Mouse (Mus musculus) cerebellum, adult 8-10 months (tissue): ENCODE data around the gene Unk.

Experiments used
- DNase-seq: peaks from one replicate; pipeline ENCODE4 v3.0.0; 2022

Gene Unk

DNA sequence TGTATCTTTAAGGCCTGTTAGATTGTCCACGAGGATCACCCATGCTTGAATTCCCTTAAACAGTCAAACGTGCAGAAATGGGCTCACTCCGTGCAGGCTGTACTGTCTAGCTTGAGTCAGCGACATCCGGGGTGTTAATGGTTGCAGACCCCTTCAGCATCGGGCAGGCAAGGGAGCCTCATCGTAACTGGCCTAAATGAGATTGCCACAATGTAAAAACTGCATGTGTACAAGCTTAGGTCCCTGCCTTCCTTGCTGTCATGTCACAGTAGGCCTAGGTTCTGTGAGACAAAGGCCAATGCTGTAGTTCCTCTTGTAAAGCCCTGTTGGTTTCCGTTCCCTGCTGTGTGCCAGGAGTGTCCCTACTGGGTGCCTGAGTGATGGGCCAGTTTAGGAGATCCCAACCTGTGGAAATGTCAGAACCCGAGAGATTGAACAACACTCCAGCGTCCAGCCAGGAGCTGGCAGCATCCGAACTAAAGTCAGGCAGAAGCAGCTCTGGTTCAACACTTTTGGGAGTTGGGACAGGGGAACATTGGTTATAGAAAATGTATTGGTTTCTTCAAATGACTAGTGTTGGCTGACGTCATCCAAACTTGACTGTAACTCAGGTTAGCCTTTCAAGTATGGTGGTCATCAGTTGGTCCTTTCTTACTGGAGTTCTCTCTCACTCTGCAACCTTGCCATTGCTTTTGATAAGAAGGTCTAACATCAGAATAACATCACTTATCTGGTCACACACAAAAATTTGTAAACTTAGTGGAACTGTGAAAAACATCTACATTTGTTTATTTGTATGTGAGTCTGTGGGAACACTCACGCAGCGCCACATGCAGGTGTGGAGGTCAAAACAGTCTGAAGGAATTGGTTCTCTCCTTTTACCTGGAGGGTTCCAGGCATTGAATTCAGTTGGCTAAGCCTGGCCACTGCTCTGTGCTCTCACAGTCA, 1.1 kb downstream of the Unk start:
- DNase-seq = no peak

DNA sequence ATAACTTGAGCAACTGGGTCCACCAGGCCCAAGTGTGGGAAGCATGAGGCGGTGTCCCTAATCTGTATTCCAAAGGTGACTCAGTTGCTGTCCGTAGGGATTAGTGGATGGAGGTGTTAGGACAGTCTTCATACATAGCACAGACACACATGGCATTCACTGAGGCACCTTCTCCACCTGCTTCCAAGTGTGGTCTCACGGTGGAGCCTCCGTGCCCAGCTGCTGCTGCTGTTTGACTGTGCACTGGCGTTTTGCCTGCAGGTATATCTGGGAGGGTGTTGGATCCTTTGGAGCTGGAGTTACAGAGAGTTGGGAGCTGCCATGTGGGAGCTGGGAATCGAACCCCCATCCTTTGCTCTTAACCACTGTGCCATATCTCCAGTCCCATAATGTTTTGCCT, 4.5 kb downstream of the Unk start:
- no peak for DNase-seq

DNA sequence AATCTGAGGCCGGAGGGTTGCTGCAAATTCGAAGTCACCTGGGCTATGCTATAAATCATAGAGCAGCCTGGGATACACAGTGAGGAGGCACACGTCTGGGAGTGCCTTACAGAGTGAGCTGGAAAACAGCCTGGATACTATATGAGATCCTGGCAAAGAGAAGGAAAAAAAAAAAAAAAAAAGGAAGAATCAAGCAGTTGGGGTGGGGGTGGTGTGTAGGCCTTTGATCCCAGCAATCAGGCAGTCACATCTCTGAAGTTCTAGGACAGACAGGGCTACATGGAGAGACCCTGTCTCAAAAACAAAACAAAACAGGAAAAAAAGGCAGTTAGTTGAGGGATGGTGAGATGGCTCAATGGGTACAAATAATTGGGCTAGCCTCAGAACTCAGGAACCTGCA, 6.5 kb downstream of the Unk start:
- DNase-seq = no peak

DNA sequence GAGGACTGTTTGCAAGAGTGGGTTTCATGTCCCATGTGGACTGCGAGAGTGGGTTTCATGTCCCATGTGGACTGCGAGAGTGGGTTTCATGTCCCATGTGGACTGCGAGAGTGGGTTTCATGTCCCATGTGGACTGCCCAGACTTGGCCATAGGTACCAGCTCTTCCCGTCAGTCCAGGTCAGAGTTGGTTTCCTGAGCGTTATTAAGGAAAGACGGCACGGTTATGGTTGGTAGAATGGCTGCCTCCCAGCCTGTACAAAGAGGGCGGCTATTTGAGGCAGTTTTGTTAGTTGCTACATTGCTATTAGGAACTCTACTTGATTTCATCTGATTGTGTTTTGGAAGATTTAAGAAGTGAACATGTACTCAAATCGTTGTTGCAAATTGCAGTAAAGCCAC, 7.7 kb downstream of the Unk start:
- no peak for DNase-seq

DNA sequence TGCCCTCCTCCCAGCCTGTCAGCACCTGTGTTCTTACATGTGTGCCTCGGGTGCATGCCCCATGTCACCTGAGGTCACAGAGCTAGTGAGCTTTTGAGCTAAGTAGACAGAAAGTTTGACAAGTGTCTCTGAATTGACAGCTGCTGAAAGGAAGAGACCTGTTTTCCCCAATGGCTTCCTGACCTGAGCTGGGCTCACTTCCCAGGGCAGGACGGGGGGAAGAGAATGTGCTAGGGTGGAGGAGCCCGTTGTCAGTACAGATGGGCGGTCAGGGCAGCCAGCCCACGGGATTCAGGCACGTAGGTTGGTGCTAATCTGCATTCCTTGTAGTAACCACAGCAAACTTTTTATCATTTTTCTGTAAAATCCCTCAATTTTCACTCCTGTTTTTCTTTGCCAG, 10.5 kb downstream of the Unk start:
- no peak for DNase-seq

DNA sequence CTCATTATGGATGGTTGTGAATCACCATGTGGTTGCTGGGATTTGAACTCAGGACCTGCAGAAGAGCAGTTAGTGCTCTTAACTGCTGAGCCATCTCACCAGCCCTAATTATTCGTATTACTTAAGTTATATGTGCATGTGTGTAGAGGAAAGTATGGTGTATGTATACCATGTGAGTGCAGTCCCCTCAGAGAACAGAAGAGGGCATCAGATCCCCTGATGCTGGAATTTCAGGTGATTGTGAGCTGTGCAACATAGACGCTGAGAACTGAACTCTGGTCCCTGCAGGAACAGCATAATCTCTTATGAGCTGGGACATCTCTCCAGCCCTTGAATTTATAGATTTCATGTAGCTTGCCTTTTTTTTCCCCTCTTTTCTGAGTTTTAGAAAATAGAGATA, 11.7 kb downstream of the Unk start:
- DNase-seq = no peak

DNA sequence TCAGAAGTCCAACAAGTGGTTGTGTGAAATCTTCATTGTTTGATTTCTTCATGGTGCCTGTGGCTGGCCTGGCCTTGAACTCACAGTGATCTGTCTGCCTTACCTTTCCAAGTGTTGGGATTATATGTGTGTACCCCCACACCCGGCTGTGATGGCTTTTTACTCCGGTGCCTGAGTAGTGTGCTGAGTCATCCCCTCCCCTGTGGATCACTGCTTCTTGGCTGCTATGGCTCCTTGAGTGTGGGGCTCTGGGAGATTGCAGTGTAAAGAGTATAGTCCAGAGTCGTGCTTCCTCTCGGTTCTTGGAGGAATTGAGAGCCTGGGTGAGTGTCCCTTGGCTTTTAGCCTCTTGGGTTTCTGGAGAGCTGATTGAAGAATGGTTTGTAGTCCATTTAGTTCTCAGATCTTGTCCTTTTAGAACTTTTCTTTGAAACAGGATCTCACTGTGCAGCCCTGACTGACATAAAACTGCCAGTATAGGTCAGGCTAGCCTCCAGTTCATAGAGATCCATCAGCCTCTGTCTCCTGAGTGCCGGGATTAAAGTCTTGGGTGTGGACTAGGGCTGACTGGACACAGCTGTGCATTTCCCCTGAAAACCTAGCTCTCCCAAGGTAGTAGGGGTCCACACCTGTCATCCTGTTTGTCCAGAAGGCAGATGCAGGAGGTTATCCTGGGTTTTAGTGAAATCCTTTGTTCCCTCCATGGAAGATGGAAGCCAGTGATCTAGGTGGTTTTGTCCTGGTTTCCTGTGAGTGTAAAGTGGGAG, 12.4 kb downstream of the Unk start:
- DNase-seq = no peak

DNA sequence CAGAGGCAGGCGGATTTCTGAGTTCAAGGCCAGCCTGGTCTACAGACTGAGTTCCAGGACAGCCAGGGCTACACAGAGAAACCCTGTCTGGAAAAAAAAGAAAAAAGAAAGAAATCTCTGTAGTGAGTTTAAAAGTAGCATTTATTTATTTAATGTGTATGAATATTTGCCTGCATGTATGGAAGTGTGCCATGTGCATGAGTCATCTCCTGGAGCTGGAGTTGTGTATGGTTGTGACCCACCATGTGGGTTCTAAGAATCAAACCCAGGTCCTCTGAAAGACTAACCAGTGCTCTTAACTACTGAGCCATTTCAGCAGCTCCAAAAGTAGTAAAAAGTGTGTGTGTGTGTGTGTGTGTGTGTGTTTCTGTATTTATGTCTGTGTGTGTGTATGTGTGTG, 13.2 kb downstream of the Unk start:
- no peak for DNase-seq

DNA sequence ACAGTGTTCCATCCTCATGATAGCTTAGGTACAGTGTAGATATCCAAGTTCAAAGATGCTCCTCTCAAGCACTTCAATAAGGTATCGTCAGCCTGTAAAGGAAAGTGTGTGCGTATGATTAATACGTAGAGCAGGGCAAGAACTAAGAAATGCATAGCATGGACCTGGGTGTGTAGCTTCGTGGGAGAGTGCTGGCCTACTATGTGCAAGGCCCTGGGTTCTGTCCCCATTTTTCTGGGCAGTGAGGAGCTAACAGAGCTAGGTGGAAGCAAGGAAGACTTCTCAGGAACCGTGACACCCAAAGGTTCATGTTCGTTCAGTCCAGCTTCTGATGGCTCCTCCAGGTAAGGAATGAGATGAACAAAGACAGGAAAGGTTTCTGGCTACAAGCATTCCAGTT, 15.1 kb downstream of the Unk start:
- no peak for DNase-seq

DNA sequence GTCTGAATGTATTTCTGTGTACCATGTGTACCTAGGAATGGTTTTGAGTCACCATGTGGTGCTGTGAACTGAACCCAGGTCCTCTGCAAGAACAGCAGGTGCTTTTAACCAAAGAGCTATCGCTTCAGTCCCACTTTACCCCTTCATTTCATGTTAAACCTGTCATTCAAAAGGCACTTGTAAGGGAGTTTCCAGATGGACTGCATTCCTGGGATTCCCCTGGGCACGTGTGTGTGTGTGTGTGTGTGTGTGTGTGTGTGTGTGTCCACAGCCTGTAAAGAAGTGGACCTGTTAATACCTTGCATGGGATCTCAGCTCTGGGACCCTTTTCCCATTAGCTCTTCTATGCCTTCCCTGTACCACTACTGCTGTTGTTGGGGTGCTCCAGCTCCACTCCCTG, 19.5 kb downstream of the Unk start:
- no peak for DNase-seq

DNA sequence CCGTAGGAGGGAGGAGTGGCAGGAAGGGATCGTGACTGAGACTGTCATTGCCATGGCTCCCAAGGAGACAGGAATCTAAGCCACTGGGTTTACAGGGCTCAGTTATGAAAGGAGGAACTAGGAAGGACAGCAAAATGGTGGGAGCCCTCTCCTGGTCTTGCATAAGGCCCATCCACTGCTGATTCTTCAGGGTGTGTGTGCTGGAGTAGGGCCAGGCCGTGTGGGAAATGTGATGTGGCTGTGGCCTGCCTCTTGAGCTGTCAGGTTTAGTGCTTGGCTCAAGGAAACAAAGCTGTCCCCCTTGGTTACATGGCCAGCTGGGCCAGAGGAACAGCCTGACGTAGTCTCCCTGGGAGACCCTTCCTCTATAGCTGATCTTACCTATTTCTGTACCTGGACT, 20.1 kb downstream of the Unk start:
- no peak for DNase-seq

DNA sequence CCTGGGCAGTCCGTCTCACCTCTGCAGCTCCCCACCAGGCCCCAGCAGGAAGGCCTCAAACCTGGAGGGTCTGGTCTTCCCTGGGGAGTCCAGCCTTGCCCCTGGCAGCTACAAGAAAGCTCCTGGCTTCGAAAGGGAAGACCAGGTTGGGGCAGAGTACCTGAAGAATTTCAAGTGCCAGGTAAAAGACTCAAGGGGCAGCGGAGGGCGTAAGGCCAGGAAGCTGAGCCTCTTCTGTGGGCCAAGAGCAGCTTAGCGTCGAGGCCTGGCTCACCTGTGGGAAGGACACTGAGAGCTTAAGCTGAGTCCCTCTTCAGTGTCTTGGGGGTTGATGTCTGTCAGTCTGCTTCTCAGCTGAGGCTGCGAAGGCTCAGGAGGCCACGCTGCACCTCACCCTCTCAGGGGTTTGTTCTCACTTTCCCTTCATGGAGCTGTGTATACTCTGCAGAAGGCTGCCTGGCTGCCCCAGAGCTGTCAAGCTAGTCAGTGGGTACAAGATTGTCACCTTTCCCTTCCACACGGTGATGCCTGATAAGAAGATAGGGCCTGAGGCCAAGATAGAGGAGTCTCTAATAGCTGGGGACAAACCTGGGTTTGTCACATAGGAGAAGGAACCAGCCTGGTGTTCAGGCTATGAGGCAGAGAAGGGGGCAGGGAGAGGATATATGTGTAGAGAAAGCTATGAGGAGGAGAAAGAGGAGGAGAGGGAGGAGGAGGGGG, 23.5 kb downstream of the Unk start:
- DNase-seq = no peak

DNA sequence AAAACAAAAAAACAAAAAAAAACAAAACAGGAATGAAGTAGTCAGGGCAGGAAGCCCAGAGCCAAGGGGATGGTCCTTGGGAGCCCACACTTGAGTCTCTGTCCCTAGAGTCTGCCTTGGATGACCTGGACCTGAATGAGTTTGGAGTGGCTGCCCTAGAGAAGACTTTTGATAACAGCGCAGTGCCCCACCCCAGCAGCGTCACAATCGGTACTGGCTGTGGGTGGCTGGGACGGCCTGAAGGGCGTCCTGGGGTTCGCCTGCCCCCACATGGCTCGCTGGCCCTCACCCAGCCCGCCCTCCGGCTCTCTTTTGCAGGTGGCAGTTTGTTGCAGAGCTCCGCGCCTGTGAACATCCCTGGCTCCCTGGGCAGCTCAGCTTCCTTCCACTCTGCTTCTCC, 25.8 kb downstream of the Unk start:
- DNase-seq = no peak

DNA sequence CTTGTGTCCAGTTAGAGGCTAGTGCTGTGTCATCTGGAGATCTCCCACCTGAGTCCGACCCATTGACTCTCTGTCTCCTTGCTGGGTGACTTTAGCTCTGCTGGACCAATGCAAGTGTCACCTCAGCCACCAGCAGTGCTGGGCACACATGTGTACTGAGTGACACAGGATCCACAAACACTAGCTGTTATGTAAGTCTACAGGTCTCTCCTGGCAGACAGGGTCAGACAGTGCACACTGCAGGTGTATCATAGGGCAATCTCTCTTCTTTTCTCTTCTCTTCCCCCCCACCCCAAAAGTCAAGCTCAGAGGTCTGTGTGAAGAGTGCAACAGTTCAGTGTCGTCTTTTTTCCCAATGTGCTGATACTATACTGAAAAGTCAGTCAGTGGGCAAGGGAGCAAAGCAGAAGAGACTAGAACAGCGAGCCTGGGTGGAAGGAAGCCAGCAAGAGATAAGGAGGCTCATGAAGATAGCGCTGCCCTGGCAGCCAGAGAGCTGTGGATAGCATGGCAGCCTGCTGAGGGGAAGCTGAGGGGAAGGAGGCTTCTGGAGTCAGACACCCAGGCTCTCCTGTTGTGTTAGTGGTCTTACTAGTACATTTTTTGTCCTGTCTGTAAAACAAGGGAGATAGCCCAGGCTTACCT, 27.2 kb downstream of the Unk start:
- DNase-seq = no peak

DNA sequence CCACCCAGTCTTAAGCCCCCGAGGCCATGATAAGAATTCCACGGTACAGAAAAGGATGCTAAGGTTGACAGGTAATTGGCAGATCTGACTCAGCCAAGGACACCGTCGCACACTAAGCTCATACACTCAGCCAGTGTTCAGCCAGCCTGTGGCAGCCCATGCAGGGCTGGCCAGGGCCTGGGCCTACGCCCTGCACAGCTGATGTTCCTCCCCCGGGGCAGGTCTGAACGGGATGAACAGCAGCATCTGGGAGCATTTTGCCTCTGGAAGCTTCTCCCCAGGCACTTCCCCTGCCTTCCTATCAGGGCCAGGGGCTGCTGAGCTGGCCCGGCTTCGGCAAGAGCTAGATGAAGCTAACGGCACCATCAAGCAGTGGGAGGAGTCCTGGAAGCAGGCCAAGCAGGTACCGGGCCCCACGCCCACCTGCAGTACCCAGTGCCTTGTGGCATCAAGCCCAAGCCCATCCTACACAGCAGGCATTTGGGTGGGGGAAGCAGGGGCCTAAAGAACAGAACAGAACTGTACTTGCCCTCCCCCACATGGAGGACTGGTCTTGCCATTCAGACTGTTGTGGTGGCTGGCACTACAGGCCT, 28.0 kb downstream of the Unk start:
- peak; percentile 57 for DNase-seq

DNA sequence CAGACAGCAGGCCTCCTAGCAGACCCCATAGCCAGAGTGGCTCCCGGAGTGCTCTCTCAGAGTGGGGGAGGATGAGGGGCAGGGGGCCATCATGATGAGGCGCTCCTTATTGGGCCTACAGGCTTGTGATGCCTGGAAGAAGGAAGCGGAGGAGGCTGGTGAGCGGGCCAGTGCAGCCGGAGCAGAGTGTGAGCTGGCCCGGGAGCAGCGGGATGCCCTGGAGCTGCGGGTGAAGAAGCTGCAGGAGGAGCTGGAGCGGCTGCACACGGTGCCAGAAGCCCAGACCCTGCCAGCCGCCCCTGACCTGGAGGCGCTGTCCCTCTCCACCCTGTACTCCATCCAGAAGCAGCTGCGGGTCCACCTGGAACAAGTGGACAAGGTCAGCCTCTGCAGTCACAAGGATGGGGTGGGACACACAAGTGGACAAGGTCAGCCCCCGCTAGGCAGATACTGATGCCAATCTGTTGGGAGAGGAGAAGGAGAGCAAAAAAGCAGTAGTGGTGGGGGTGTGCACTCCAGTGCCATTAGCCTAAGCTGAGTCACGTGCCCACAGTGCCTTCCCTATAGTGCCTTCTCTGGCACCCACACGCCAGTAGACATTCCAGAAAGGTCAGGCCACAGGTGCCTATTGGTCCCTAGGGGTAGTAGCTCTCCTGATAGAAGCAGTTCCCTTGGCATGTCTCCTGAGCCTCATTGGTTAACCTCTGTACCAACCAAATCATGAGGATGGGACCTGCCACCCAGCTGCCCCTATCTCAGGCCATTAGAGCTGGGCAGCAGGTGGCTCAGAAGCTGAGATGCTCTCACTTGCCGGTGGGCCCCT, 29.0 kb downstream of the Unk start:
- DNase-seq = no peak

DNA sequence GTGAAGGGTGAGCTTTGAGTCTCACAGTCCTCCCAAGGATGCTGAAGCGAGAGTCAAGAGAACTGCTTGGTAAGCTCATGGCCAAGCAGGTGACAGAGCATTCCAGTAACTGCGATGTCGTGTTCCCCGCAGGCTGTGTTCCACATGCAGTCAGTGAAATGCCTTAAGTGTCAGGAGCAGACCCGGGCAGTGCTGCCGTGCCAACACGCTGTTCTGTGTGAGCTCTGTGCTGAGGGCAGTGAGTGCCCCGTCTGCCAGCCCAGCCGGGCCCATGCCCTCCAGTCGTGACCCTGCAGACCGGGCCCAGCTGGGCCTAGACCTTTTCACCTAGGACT, 29.5 kb downstream of the Unk start:
- DNase-seq = no peak

DNA sequence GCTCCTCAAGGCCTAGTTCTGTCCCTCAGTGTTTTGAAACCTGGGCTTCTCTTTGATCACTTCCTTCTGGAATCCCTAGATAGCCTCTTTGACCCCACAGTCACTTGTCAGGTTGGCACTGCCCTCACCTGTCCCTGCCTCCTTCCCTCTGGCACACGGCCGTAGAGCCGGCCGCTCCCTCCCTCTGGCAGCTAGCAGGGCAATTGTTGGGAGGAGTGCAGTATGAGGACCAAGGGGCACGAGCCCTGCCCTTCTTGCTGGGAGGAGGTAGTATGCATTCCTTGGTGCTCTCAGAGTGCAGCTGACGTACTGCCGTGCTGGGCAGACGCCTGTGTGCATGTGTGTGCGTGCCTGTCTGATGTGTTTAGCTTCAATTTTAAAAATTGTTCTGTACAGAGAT, 30.5 kb downstream of the Unk start:
- peak; percentile 56 for DNase-seq

DNA sequence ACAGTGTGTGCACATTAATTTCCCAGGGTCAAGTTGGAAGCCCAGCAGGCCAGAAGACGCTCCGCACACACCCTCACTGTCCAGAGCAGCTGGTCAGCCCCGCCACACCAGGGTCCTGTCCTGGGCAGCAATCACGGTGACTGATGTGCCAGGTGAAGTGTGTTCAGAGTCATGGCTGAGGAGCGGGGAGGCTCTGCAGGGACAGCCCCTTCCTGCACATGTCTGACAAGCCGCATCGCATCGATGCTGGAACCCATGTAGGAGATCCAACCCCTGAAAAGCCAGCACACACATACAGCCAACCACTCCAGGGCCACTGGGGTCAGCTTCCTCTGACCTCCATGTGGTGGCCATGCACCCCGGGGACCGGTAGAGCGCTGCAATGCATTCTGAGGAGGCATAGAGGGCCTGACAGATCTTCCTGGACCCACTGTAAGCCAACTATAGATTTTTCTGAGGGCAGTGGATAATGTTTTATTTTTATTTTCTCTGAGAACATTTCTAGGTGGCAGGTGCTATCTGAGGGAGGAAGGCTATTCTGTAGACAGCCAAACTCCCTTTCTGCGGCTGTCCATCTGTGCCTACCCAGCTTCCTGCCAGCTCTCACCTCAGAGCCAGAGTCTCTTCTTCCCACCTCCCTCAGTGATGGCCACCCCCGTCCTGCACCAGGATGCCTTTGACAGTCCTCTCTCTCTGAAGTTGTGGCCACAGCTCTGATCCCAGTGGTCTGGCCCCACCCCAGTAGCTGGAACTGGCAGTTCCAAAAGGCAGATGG, 31.7 kb downstream of the Unk start:
- DNase-seq = peak; percentile 81

DNA sequence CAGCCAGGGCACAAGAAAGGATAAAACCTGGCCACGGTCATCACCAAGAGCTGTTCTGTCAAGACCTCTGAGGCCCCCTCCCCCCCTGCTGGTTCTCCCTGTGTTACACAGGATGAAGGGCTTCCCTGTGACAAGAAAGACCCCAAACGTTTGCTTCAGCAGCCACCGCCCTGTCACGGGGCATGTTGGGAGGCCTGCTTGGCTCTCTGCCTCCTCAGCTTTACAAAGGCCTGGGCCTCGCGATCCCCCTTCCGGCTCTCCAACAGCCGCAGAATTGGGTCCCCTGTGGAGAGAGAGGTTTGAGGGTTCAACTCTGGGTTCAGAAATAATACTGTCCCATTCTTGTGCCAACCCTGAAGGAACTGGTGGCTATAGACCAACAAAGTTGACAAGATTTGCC, 32.4 kb downstream of the Unk start:
- peak; percentile 67 for DNase-seq

DNA sequence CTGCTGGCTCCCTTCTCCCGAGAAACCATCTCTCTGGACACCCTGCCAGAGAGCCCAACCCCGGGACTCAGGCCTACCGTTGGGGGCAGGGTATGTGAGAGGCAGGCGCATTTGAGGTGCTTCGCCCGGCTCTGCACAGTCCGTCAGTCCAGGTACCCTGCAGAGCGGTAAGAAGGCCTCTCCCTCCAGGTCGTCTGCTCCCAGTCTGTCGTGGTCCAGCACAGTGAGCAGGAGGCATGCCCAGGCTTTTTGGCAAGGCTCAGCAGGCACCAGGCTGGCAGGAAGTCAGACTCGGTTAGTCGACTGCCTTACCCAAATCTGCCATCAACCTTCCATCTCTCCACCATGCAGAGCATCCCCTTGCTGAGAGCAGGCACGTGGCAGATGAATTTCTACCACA, 33.4 kb downstream of the Unk start:
- DNase-seq = peak; percentile 96
